Mouse (Mus musculus): ENCODE data around the gene Wfdc1.

DNA sequence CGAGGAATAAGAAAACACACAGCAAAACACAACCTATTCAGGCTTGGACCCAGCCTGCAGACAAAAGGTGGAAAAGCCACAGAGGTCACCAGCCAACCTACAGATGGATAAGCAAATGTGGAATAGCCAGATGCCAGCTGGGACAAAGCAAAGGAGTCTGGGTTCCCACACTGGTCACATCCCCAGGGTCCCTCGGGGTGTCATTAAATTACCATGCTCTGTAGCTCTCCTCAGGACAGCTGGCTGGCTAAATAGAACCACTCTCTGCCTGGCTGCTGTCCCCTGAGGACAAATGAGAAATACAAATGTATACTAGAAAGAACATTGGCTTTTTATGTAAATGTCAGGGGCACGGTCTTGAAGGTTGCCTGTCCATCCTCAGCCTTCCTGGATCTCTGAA, 35.3 kb upstream of the Wfdc1 start:
- TF ChIP-seq GATA1 (IDR thresholded peaks at IDR 0.05; ENCODE audit: borderline replicate concordance, low read length) (no peak), FLI1 (IDR thresholded peaks at IDR 0.05; ENCODE audit: low read length) (no peak)

All from megakaryocyte, embryonic 14.5 days (primary cell).